Mouse (Mus musculus) megakaryocyte, embryonic 14.5 days (primary cell): ENCODE measurements around the gene Cpox.

Source experiments
- FLI1 ChIP-seq: IDR thresholded peaks from 2 replicates; pipeline ENCODE4 v1.6.1; 2012; ENCODE audit warnings: low read length, inconsistent platforms, mixed read lengths
- GATA1 ChIP-seq: IDR thresholded peaks from 3 replicates; pipeline ENCODE4 v1.6.1; 2012; ENCODE audit warnings: mixed read lengths, low read length, inconsistent platforms, borderline replicate concordance

DNA sequence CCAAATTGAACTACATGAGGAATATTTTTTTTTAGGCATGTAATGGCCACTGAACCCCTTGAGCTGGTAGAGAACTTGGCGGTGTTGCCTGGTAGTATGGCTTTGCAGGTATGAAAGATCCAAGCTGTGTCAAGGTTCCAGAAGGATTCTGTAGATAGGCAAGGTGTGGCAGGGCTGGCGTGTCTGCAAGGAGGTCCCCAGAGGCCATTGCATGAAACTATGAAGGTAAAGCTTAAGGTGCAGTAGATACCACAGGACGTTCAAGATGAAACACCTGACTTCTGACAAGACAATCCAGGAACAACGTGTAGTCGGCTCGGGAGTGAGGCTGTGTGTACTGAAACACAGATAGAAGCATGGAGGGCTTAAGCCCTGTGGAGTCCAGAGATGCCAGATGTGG, 11.4 kb upstream of the Cpox start:
- TF ChIP-seq GATA1 (no peak), FLI1 (no peak)
